Mouse (Mus musculus): ENCODE results near the gene Pfdn2.

The Pfdn2 gene

DNA sequence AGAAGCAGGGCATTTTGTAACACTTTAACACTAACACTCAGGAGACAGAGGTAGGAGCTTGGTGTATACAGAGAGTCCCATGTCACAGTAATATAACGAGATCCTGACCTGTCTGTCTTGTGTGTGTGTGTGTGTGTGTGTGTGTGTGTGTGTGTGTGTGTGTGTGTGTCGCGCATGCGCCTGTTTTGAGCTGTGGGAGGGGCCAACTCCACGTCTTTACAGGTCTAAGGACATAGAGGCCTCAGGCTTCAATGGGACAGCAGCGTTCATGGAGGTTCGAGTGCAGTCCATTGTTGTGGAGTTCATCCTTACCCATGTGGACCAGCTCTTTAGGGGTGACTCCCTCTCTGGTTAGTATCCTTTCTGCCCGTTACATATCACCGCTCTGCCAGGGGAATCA lies 57.5 kb downstream of the Pfdn2 start:
- DNase-seq (ENCODE audit: low read depth, low spot score), result no peak

DNA sequence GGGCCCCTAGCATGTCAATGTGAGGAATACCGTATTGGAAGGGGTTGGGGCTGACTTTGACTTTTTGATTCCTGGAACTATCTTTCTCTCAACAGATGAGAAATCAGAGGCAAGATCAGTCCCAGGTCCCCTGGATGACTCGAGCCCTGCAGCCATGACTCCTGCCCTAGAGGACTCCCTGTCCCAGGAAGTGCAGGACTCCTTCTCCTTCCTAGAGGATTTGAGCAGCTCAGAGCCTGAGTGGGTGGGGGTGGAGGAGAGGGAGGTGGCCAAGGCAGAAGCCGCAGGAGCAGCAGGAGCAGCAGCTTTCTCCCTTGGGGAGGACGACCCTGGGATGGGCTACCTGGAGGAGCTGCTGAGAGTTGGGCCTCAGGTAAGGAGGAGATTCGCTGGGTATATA lies 61.8 kb downstream of the Pfdn2 start:
- no peak for DNase-seq (ENCODE audit: low read depth, low spot score)

All from skeletal muscle tissue, adult 2 months (tissue).